Mouse (Mus musculus) stomach, postnatal 0 days (tissue): ENCODE measurements around the gene Erc2. TPM values are rescaled to one million over a fixed set of nuclear protein-coding genes. Genes with fewer than 3 reads are reported as not detected.

Source experiments
- ATAC-seq: fragments of 200-750 bp; cut with Nextera tagmentation; 2 replicates; pipeline ENCODE4 v1.8.0; 2017; ENCODE audit not compliant: low FRiP score, low TSS enrichment
- DNase-seq: peaks from one replicate; pipeline ENCODE4 v3.0.0-alpha.2; 2016; ENCODE audit warnings: low spot score
- H3K27ac ChIP-seq: fragments of 300-500 bp; sonication (generic); replicated peaks from 2 replicates; pipeline ENCODE4 v1.5.1; 2014; ENCODE audit warnings: mild to moderate bottlenecking, control low read depth
- H3K27me3 ChIP-seq: fragments of 300-500 bp; sonication (generic); 2 replicates; pipeline ENCODE4 v1.6.1; 2014; ENCODE audit warnings: low read length; ENCODE audit not compliant: control insufficient read depth, insufficient read depth
- H3K36me3 ChIP-seq: fragments of 300-500 bp; sonication (generic); 2 replicates; pipeline ENCODE4 v1.6.1; 2014; ENCODE audit warnings: low read length, mixed read lengths; ENCODE audit not compliant: control insufficient read depth, insufficient read depth
- H3K4me1 ChIP-seq: fragments of 300-500 bp; sonication (generic); replicated peaks from 2 replicates; pipeline ENCODE4 v1.6.1; 2014; ENCODE audit warnings: antibody characterized with exemption; ENCODE audit not compliant: control insufficient read depth, insufficient read depth
- H3K4me2 ChIP-seq: fragments of 300-500 bp; sonication (generic); replicated peaks from 2 replicates; pipeline ENCODE4 v1.6.1; 2014; ENCODE audit warnings: low read depth, mild to moderate bottlenecking, control low read depth, moderate library complexity
- H3K4me3 ChIP-seq: fragments of 300-500 bp; sonication (generic); 2 replicates; pipeline ENCODE4 v1.5.1; 2014; ENCODE audit warnings: low read depth, low read length, control low read depth
- H3K9ac ChIP-seq: fragments of 300-500 bp; sonication (generic); 2 replicates; pipeline ENCODE4 v1.6.1; 2014; ENCODE audit warnings: mild to moderate bottlenecking, low read length, control low read depth, mixed read lengths
- H3K9me3 ChIP-seq: fragments of 300-500 bp; sonication (generic); 2 replicates; pipeline ENCODE4 v1.6.1; 2016; ENCODE audit warnings: low read length; ENCODE audit not compliant: control insufficient read depth
- CTCF ChIP-seq: IDR thresholded peaks from 2 replicates; pipeline ENCODE4 v1.5.1; 2016; ENCODE audit warnings: antibody characterized with exemption, low read depth, mild to moderate bottlenecking, moderate library complexity
- EP300 ChIP-seq: optimal IDR thresholded peaks from 2 replicates; pipeline ENCODE3; 2016; ENCODE audit warnings: antibody characterized with exemption
- WGBS: fragments of 180-500 bp; shearing (Covaris S2); extraction: QIAGEN DNeasy Blood & Tissue Kit; methylation state at CpG from one replicate; pipeline ENCODE4 v1.1.7; 2014; 5-methylcytosine and 5-hydroxymethylcytosine counted together
- polyA plus RNA-seq: library from polyadenylated mRNA; unstranded; fragments of >200 nt; fragmentation: Nextera tagmentation; extraction: Ambion mirVana; gene quantifications from 2 replicates; pipeline ENCODE4 v1.2.1, GENCODE M21; 2015

Erc2 gene
- polyA plus RNA-seq, 1 experiment from 2014 or later: 3.0 TPM

GRCm38 (mm10) chr14:28375642-28376091 is 753.4 kb downstream of the Erc2 start:
- peak; percentile 36 for DNase-seq
- no peak overlapping the region; the same call in 1 of the 2 replicates for H3K4me2 ChIP-seq

GRCm38 (mm10) chr14:28376208-28376805 is 754.1 kb downstream of the Erc2 start:
- DNase-seq: no peak
- H3K27me3 ChIP-seq: no peaks in the 10 kb centered on the region
- ATAC-seq: no peak
- H3K4me3 ChIP-seq: no peak overlapping the region
- TF ChIP-seq EP300: no peak
- no peak for TF ChIP-seq CTCF
- no peaks in the 10 kb centered on the region for H3K4me1 ChIP-seq
- no peak overlapping the region for H3K9ac ChIP-seq
- no peak overlapping the region for H3K27ac ChIP-seq
- no peak overlapping the region for H3K4me2 ChIP-seq
- H3K36me3 ChIP-seq: no peaks in the 10 kb centered on the region
- H3K9me3 ChIP-seq: no peaks in the 10 kb centered on the region
- 63% methylated on average over 9 of the region's 9 CpGs for WGBS

More at GRCm38 (mm10) chr14:28375642-28376091, 753.4 kb downstream of the Erc2 start:
- no peak for TF ChIP-seq CTCF
- TF ChIP-seq EP300: no peak
- Histone ChIP-seq H3K36me3 (no peaks in the 10 kb centered on the region), H3K4me3 (no peak overlapping the region), H3K4me1 (no peaks in the 10 kb centered on the region), H3K27ac (no peak overlapping the region), H3K9me3 (no peaks in the 10 kb centered on the region), H3K27me3 (no peaks in the 10 kb centered on the region), H3K9ac (no peak overlapping the region)
- 23% methylated on average over 10 of the region's 10 CpGs for WGBS
- ATAC-seq: no peak

GRCm38 (mm10) chr14:28377519-28377918 is 755.3 kb downstream of the Erc2 start:
- ATAC-seq (peak; percentile 76), DNase-seq (peak; percentile 29)
- H3K4me3 ChIP-seq: no peak overlapping the region
- TF ChIP-seq EP300 (no peak), CTCF (no peak)
- no peak overlapping the region for H3K4me2 ChIP-seq
- no peaks in the 10 kb centered on the region for H3K4me1 ChIP-seq
- no peaks in the 10 kb centered on the region for H3K36me3 ChIP-seq
- WGBS: 71% methylated on average over 3 of the region's 3 CpGs
- no peaks in the 10 kb centered on the region for H3K27me3 ChIP-seq
- no peak overlapping the region for H3K9ac ChIP-seq
- no peaks in the 10 kb centered on the region for H3K9me3 ChIP-seq
- no peak overlapping the region for H3K27ac ChIP-seq

- Histone ChIP-seq H3K4me2 (no peak overlapping the region), H3K4me3 (no peak overlapping the region), H3K36me3 (no peaks in the 10 kb centered on the region), H3K27ac (no peak overlapping the region), H3K9me3 (no peaks in the 10 kb centered on the region), H3K27me3 (no peaks in the 10 kb centered on the region), H3K4me1 (no peaks in the 10 kb centered on the region), H3K9ac (no peak overlapping the region)
- DNase-seq (no peak), ATAC-seq (no peak)
- 80% methylated on average over 3 of the region's 3 CpGs for WGBS
- no peak for TF ChIP-seq EP300
- TF ChIP-seq CTCF: no peak
Observed at GRCm38 (mm10) chr14:28380129-28380528, 757.9 kb downstream of the Erc2 start.

- Histone ChIP-seq H3K9ac (no peak overlapping the region), H3K4me3 (no peak overlapping the region), H3K9me3 (no peaks in the 10 kb centered on the region), H3K27ac (no peak overlapping the region), H3K4me1 (no peaks in the 10 kb centered on the region), H3K4me2 (no peak overlapping the region), H3K27me3 (no peaks in the 10 kb centered on the region), H3K36me3 (no peaks in the 10 kb centered on the region)
- 77% methylated on average over 14 of the region's 14 CpGs for WGBS
- DNase-seq (no peak), ATAC-seq (no peak)
- no peak for TF ChIP-seq EP300
- no peak for TF ChIP-seq CTCF
Observed at GRCm38 (mm10) chr14:28381801-28382550, 759.7 kb downstream of the Erc2 start.
